Mouse (Mus musculus) hindbrain, embryonic 14.5 days (tissue): Measurements from ENCODE around the gene Prkag2. TPM values are rescaled to one million over a fixed set of nuclear protein-coding genes. Genes with fewer than 3 reads are reported as not detected.

Source experiments
- ATAC-seq: fragments of 200-750 bp; cut with Nextera tagmentation; 2 replicates; pipeline ENCODE4 v1.8.0; 2017; ENCODE audit warnings: moderate number of reproducible peaks, mild to moderate bottlenecking, moderate TSS enrichment, moderate library complexity; ENCODE audit not compliant: low FRiP score
- DNase-seq: peaks from one replicate; pipeline ENCODE4 v3.0.0-alpha.2; 2015; ENCODE audit warnings: low spot score
- H3K27ac ChIP-seq: fragments of 300-500 bp; sonication (generic); 2 replicates; pipeline ENCODE4 v1.5.1; 2014; ENCODE audit warnings: mild to moderate bottlenecking, moderate library complexity
- H3K27me3 ChIP-seq: fragments of 300-500 bp; sonication (generic); 2 replicates; pipeline ENCODE4 v1.6.1; 2014; ENCODE audit warnings: mild to moderate bottlenecking, low read length, mixed read lengths; ENCODE audit not compliant: control insufficient read depth, insufficient read depth
- H3K36me3 ChIP-seq: fragments of 300-500 bp; sonication (generic); replicated peaks from 2 replicates; pipeline ENCODE4 v1.6.1; 2014; ENCODE audit not compliant: control insufficient read depth, insufficient read depth
- H3K4me1 ChIP-seq: fragments of 300-500 bp; sonication (generic); replicated peaks from 2 replicates; pipeline ENCODE4 v1.6.1; 2014; ENCODE audit warnings: antibody characterized with exemption, low read length, mixed read lengths; ENCODE audit not compliant: control insufficient read depth, insufficient read depth
- H3K4me2 ChIP-seq: fragments of 300-500 bp; sonication (generic); replicated peaks from 2 replicates; pipeline ENCODE4 v1.6.1; 2014; ENCODE audit warnings: mild to moderate bottlenecking, moderate library complexity
- H3K4me3 ChIP-seq: fragments of 300-500 bp; sonication (generic); replicated peaks from 2 replicates; pipeline ENCODE4 v1.5.1; 2014; ENCODE audit warnings: mild to moderate bottlenecking, low read length
- H3K9ac ChIP-seq: fragments of 300-500 bp; sonication (generic); 2 replicates; pipeline ENCODE4 v1.6.1; 2014
- H3K9me3 ChIP-seq: fragments of 300-500 bp; sonication (generic); 2 replicates; pipeline ENCODE4 v1.6.1; 2016; ENCODE audit warnings: low read length; ENCODE audit not compliant: control insufficient read depth
- WGBS: fragments of 180-500 bp; shearing (Covaris S2); extraction: QIAGEN DNeasy Blood & Tissue Kit; methylation state at CpG from one replicate; pipeline ENCODE4 v1.1.7; 2014; 5-methylcytosine and 5-hydroxymethylcytosine counted together
- polyA plus RNA-seq: library from polyadenylated mRNA; unstranded; fragments of >200 nt; fragmentation: Nextera tagmentation; extraction: Ambion mirVana; gene quantifications from 2 replicates; pipeline ENCODE4 v1.2.1, GENCODE M21; 2014

Gene Prkag2
- polyA plus RNA-seq, 1 experiment from 2014 or later, result 105 TPM

GRCm38 (mm10) chr5:25089258-25089972 is 11.0 kb downstream of the Prkag2 start:
- 86% methylated on average over 6 of the region's 6 CpGs for WGBS
- Histone ChIP-seq H3K4me1 (no peaks in the 10 kb centered on the region; the same call in 1 of the 2 replicates), H3K27me3 (no peaks in the 10 kb centered on the region), H3K4me2 (no peak overlapping the region), H3K9me3 (no peaks in the 10 kb centered on the region), H3K27ac (no peak overlapping the region), H3K4me3 (no peak overlapping the region), H3K9ac (no peak overlapping the region), H3K36me3 (no peaks in the 10 kb centered on the region)
- DNase-seq (no peak), ATAC-seq (no peak)

GRCm38 (mm10) chr5:25088633-25089032 is 11.8 kb downstream of the Prkag2 start:
- Histone ChIP-seq H3K27ac (no peak overlapping the region), H3K27me3 (no peaks in the 10 kb centered on the region), H3K9me3 (no peaks in the 10 kb centered on the region), H3K4me1 (no peaks in the 10 kb centered on the region; the same call in 1 of the 2 replicates), H3K4me3 (no peak overlapping the region), H3K9ac (no peak overlapping the region), H3K4me2 (no peak overlapping the region), H3K36me3 (no peaks in the 10 kb centered on the region)
- 43% methylated on average over 4 of the region's 4 CpGs for WGBS
- DNase-seq, result no peak
- ATAC-seq, result no peak

GRCm38 (mm10) chr5:25088111-25088510 is 12.3 kb downstream of the Prkag2 start:
- H3K4me3 ChIP-seq, result no peak overlapping the region
- H3K4me1 ChIP-seq, result no peaks in the 10 kb centered on the region; the same call in 1 of the 2 replicates
- ATAC-seq, result no peak
- no peak overlapping the region for H3K27ac ChIP-seq
- H3K27me3 ChIP-seq, result no peaks in the 10 kb centered on the region
- 84% methylated on average over 13 of the region's 13 CpGs for WGBS
- no peak for DNase-seq
- H3K4me2 ChIP-seq, result no peak overlapping the region
- no peak overlapping the region for H3K9ac ChIP-seq
- no peaks in the 10 kb centered on the region for H3K9me3 ChIP-seq
- no peaks in the 10 kb centered on the region for H3K36me3 ChIP-seq

GRCm38 (mm10) chr5:25087064-25087463 is 13.4 kb downstream of the Prkag2 start:
- WGBS, result 71% methylated on average over 7 of the region's 7 CpGs
- H3K27ac ChIP-seq, result no peak overlapping the region

DNA sequence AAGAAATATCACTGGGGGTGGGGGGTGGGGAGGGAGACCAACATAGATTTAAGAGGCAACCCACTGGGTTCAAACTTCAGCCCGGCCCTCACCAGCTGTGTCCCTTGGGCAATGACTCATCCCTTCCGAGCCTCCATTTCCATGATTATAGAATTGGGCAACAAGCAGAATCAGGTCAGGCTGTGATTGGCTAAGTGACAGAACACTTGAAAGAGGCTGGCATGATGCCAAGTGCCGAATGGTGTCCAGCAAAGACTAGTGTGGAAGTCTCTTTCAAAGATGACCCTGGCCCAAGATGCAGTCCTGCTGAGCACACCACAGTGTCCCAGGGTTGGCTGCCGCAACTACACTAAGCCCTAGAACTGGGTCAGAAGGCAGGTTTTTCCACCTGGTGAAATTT is 14.2 kb downstream of the Prkag2 start:
- no peaks in the 10 kb centered on the region for H3K36me3 ChIP-seq
- H3K4me1 ChIP-seq, result no peaks in the 10 kb centered on the region; the same call in 1 of the 2 replicates
- no peak overlapping the region for H3K9ac ChIP-seq
- H3K4me3 ChIP-seq, result no peak overlapping the region
- H3K4me2 ChIP-seq, result no peak overlapping the region
- no peak overlapping the region for H3K27ac ChIP-seq
- ATAC-seq (no peak), DNase-seq (no peak)
- WGBS, result 36% methylated on average over 4 of the region's 4 CpGs
- H3K9me3 ChIP-seq, result no peaks in the 10 kb centered on the region
- no peaks in the 10 kb centered on the region for H3K27me3 ChIP-seq

More at GRCm38 (mm10) chr5:25087064-25087463, 13.4 kb downstream of the Prkag2 start:
- Histone ChIP-seq H3K9me3 (no peaks in the 10 kb centered on the region), H3K27me3 (no peaks in the 10 kb centered on the region), H3K4me2 (no peak overlapping the region), H3K9ac (no peak overlapping the region), H3K4me1 (no peaks in the 10 kb centered on the region; the same call in 1 of the 2 replicates), H3K36me3 (no peaks in the 10 kb centered on the region), H3K4me3 (no peak overlapping the region)
- DNase-seq, result no peak
- ATAC-seq, result no peak

GRCm38 (mm10) chr5:25085170-25085569 is 15.3 kb downstream of the Prkag2 start:
- DNase-seq, result no peak

DNA sequence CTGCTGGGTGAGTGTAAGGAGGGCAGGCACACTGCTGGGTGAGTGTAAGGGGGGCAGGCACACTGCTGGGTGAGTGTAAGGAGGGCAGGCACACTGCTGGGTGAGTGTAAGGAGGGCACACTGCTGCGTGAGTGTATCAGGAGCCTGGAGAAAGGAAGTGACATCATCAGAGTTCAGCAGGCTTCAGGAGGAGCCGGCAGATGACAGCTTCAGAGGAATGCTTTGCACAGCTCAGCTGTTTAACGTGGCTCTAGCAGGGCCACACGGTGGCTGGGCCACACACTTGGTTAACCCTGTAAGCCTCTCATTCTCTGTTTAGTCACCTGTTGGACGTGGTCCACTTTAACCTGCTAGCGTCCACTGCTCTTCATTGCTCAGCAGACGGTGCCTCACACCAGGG is 16.6 kb downstream of the Prkag2 start:
- Histone ChIP-seq H3K27ac (no peak overlapping the region), H3K27me3 (no peaks in the 10 kb centered on the region), H3K4me3 (no peak overlapping the region), H3K9ac (no peak overlapping the region), H3K36me3 (no peaks in the 10 kb centered on the region), H3K9me3 (no peaks in the 10 kb centered on the region), H3K4me2 (no peak overlapping the region), H3K4me1 (peaks cover under 1% of the 10 kb centered on the region; the same call in 1 of the 2 replicates)
- ATAC-seq (no peak), DNase-seq (no peak)
- 65% methylated on average over 7 of the region's 7 CpGs for WGBS

More at GRCm38 (mm10) chr5:25085170-25085569, 15.3 kb downstream of the Prkag2 start:
- H3K27ac ChIP-seq, result no peak overlapping the region
- ATAC-seq, result no peak
- no peaks in the 10 kb centered on the region for H3K9me3 ChIP-seq
- 89% methylated on average over 10 of the region's 10 CpGs for WGBS
- H3K36me3 ChIP-seq, result no peaks in the 10 kb centered on the region
- no peaks in the 10 kb centered on the region; the same call in 1 of the 2 replicates for H3K4me1 ChIP-seq
- H3K4me3 ChIP-seq, result no peak overlapping the region
- no peaks in the 10 kb centered on the region for H3K27me3 ChIP-seq
- H3K4me2 ChIP-seq, result no peak overlapping the region
- no peak overlapping the region for H3K9ac ChIP-seq

DNA sequence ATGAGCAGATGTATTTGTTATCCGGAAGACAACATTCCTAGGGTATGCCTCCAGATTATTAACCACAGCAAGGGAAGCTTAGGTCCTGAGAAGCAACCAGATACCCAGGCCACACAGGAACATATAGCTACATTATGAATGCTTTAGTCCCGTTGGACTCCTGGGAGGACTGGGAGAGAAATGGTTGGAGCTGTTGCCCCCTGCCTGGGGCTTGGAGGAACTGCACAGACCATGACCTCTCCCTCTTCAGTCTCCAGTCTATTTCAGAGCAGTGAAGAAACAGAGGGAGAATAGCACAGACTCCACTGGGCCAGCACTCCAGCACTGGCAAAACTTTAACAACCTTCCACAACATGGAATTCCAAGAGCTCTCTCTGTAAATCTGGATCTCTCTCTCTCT is 17.9 kb downstream of the Prkag2 start:
- whole genome bisulfite sequencing, result 38% methylated on average over 2 of the region's 2 CpGs

GRCm38 (mm10) chr5:25081545-25081944 is 18.9 kb downstream of the Prkag2 start:
- H3K4me2 ChIP-seq, result no peak overlapping the region
- H3K9ac ChIP-seq, result no peak overlapping the region
- ATAC-seq (no peak), DNase-seq (no peak)
- no peaks in the 10 kb centered on the region for H3K9me3 ChIP-seq
- H3K27me3 ChIP-seq, result no peaks in the 10 kb centered on the region
- WGBS, result 84% methylated on average over 16 of the region's 16 CpGs
- no peak overlapping the region for H3K27ac ChIP-seq
- H3K36me3 ChIP-seq, result no peaks in the 10 kb centered on the region
- H3K4me1 ChIP-seq, result peaks cover 11% of the 10 kb centered on the region; the same call in 1 of the 2 replicates
- no peak overlapping the region for H3K4me3 ChIP-seq

More for the DNA sequence above, 17.9 kb downstream of the Prkag2 start:
- peaks cover 11% of the 10 kb centered on the region; the same call in 1 of the 2 replicates for H3K4me1 ChIP-seq
- H3K36me3 ChIP-seq, result no peaks in the 10 kb centered on the region
- no peak overlapping the region for H3K4me2 ChIP-seq
- ATAC-seq, result 0 out of 2 replicates have a peak, but pooled peaks have one; percentile 25
- H3K27me3 ChIP-seq, result no peaks in the 10 kb centered on the region
- no peak overlapping the region for H3K4me3 ChIP-seq
- no peak overlapping the region for H3K9ac ChIP-seq
- H3K27ac ChIP-seq, result no peak overlapping the region
- no peak for DNase-seq
- no peaks in the 10 kb centered on the region for H3K9me3 ChIP-seq
